Mouse (Mus musculus) c-Kit-positive CD71-positive TER-119-negative erythroid progenitor cells, embryonic 14.5 days (primary cell): Measurements from ENCODE around the gene Mob4.
A peak's percentile ranks its signal among the peaks of the same experiment; 100 is the strongest.

ENCODE experiments used
- DNase-seq: peaks from one replicate; pipeline ENCODE4 v3.0.0-alpha.2; 2013; ENCODE audit warnings: low read depth

The Mob4 gene

GRCm38 (mm10) chr1:55131424-55132014, 488 bp downstream of the Mob4 start:
- peak; percentile 38 for DNase-seq

- no peak for DNase-seq
Observed at GRCm38 (mm10) chr1:55132308-55132707, 1.3 kb downstream of the Mob4 start.

DNA sequence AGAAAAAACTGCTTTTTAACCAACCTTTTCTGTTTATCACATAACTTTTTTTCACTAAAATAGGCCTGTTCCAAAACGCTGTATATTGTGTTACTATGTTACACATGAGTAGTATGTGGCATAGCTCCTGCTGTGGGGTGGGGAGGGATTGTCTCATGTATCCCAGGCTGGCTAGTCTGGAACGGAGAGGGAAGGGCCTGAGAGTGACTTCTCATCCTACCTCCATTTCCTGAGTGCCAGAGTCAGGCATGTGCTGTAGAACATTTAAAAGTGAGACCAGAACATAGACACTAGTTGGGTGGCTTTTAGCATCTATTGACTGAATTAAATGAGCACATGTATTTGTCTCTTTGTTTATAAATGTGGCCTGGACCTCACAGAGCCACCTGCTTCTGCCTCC, 2.1 kb downstream of the Mob4 start:
- DNase-seq: no peak

DNA sequence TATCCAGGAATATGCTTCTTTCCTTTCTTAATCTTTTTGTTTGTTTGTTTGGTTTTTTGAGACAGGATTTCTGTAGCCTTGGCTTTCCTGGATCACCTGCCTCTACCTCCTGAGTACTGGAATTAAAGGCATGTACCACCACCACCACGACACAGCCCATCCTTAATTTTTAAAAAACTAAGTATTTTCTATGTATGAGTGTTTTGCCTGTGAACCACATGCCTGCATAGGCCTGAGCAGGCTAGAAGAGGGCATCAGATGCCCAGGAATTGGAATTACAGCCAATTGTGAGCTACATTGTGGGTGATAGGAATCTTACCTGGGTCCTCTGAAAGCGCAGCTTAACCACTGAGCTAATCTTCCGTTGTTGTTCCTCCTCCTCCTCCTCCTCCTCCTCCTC, 3.3 kb downstream of the Mob4 start:
- DNase-seq: no peak

DNA sequence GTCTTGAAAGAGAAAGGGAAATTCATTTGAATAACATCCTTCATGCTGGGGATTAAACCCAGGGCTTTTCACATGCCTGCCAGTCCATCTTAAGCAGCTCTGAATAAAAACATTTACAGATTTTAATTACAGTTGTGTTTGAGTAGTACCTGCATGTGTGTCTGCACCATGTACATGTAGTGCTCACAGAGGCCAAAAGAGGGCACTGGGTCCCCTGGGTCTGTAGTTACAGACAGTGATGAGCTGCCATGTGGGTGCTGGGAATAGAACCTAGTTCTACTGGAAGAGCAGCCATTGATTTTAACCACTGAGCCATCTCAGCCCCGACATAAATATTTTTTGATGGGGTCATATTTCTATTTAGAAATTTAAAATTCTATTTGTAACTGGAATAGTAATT, 4.8 kb downstream of the Mob4 start:
- DNase-seq: no peak

GRCm38 (mm10) chr1:55144338-55144737, 13.3 kb downstream of the Mob4 start:
- DNase-seq: no peak

GRCm38 (mm10) chr1:55145556-55145955, 14.5 kb downstream of the Mob4 start:
- no peak for DNase-seq

- no peak for DNase-seq
Observed at GRCm38 (mm10) chr1:55157329-55157728, 26.3 kb downstream of the Mob4 start.

- DNase-seq: no peak
Observed at GRCm38 (mm10) chr1:55158211-55158610, 27.2 kb downstream of the Mob4 start.

- DNase-seq: no peak
Observed at GRCm38 (mm10) chr1:55158821-55159220, 27.8 kb downstream of the Mob4 start.

DNA sequence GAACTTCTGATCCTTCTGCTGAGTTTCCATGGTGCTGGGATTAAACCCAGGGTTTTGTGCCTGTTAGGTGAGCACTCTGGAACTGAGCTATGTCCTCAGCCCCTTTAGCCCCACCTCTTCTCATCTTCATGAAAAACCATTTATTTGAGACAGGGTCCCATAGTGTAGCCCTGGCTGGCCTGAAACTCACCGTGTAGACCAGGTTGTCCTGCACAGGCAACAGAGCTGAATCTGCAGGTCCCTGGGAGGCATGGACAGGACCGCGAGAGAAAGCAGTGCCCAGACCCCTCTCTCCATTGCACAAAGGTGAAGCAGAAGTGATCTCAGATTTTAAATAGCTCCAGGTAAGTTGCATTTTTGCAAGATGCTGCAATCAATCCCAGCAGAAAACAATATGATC, 29.2 kb downstream of the Mob4 start:
- DNase-seq: no peak

DNA sequence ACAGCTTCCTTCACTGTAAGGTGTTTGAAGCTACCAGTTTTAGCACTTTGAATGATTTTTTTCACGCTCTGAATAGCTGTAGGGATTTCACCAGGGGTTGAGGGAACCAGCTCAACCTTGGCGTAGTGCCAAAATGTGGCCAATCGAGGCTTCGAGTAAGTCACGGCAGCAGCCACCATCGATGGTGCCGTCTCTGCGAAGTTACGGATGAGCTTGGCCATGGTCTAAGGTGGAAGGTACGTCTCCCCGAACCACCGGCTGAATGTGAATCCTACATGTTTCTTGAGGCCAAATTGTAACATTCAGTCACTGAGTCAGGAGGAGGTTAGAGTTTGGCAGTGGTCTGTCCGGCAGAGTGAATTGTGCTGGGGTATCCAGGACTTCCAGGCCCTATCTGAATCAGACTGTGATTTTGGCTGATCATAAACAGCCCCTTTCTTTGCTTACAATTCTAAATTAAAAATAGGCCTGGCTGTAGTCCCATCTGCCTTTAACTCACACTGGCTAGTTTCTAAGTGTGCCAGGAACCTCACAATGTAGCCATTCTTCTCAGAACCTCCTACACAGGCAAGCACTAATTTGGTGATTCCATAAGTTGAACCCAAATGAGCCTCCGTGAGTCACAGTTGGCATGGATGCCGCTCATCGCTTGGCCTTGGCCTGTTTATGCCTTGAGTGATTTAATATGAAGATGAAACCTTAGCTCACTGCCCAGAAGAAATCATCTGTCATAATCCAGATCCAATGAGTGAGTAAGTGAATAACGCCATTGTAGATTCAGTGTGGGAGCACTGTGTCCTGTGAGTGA, 30.0 kb downstream of the Mob4 start:
- DNase-seq: no peak

DNA sequence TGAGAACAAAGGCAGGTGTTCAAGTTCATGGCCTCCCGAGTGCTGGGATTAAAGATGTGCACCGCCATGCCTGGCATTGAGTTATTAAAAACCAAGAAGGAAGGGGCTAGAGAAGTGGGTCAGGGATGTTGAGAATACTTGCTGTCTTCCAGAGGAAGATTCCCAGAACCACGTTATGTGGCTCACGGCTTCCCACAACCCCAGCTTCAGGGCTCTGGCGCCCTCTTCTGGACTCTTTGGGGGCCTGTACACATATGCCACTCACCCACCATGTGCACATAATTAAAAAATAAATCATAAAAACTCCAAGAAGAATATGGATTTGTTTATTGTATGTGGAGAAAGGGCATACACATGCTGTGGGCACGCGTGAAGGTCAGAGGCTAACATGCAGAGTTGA, 30.9 kb downstream of the Mob4 start:
- DNase-seq: peak; percentile 30

- no peak for DNase-seq
Observed at GRCm38 (mm10) chr1:55162781-55163180, 31.8 kb downstream of the Mob4 start.

- no peak for DNase-seq
Observed at GRCm38 (mm10) chr1:55164005-55164404, 33.0 kb downstream of the Mob4 start.

DNA sequence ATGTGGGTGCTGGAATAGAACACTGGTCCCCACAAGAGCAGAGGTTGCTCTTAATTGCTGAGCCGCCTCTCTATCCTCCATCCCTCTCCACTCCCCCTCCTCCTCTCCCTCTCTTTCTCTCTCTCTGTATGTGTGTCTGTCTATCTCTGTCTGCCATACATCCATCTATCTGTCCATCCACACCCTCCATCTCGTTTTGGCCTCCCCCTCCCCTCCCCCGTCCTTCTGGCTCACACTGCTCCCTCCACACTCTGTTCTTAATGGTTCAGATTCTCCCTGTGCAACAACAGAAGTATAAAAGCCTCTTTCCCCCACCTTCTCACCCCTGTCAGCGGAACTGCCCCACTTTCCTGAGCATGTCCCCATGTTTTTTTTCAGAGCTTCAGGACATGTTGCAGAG, 36.5 kb downstream of the Mob4 start:
- no peak for DNase-seq

GRCm38 (mm10) chr1:55168591-55168990, 37.6 kb downstream of the Mob4 start:
- no peak for DNase-seq

- no peak for DNase-seq
Observed at GRCm38 (mm10) chr1:55171361-55172325, 40.6 kb downstream of the Mob4 start.

DNA sequence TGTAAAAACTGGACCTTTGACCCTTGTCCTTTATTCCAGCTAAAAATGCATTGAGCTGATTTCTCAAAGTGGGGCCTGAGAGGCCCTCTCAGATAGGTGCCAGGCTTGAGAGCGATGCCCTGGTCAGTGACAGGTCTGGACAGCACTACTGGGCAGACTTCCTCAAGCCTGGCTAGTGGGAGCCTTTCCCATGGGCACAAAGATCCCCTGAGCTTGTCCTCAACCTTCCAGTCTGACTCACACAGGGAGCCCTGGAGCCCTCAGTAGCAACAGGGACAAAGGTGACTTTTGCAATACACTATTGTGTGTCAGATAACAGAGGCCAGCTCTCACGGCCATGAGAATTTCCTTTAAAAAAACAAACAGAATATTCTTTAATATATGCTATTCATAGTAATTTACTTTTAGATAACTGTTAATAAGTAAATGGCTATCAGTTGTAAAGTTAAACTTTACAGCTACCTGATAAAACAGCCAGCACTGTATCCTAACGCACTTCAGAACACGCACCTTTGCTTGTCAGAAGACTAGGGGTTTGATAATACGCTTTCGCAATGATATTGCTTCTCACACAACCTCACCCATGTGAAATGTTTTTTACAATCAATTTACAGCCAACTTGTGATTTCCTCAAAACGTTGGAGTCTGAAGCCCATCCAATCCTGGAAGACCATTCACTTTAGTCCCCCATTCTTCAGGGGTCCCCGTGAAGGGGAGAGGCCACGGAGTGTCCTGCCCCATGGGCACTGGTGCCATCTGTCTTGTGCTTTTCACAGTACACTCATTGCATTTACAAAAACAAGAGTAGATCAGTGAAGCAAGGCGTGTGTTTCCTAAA, 42.9 kb downstream of the Mob4 start:
- no peak for DNase-seq

DNA sequence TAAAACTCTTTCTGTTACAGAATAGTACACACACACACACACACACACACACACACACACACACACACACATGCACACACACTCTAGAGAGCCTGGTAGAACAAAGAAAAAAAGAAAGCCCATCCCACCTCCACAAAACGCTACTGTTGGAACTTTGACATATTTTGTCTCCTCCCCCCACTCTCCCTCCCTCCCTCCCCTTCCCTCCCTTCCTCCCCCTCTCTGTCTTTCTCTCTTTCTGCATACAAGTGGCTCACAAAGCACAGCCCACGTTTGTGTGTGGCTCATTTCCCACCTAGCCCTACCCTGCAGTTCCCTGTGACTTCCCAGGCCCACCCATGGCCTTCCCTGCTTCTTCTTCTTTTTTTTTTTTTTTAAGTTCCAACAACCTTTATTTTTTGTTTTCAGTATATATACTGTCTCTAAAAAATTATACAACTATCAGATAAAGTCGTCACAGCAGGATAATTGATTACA, 43.6 kb downstream of the Mob4 start:
- no peak for DNase-seq

- no peak for DNase-seq
Observed at GRCm38 (mm10) chr1:55179917-55180566, 49.0 kb downstream of the Mob4 start.
